Mouse (Mus musculus) stomach, embryonic 16.5 days (tissue): Measurements from ENCODE around the gene Homer2. TPM values are rescaled to one million over a fixed set of nuclear protein-coding genes. Genes with fewer than 3 reads are reported as not detected.

Experiments used
- ATAC-seq: fragments of 200-750 bp; cut with Nextera tagmentation; 2 replicates; pipeline ENCODE4 v1.8.0; 2017; ENCODE audit warnings: moderate number of reproducible peaks, moderate TSS enrichment; ENCODE audit not compliant: insufficient read depth, low FRiP score
- H3K27ac ChIP-seq: fragments of 300-500 bp; sonication (generic); 2 replicates; pipeline ENCODE4 v1.5.1; 2014; ENCODE audit warnings: low read length
- H3K27me3 ChIP-seq: fragments of 300-500 bp; sonication (generic); 2 replicates; pipeline ENCODE4 v1.6.1; 2014; ENCODE audit warnings: low read length, control low read depth, mixed read lengths; ENCODE audit not compliant: control insufficient read depth, insufficient read depth
- H3K36me3 ChIP-seq: fragments of 300-500 bp; sonication (generic); 2 replicates; pipeline ENCODE4 v1.6.1; 2014; ENCODE audit warnings: low read length; ENCODE audit not compliant: control insufficient read depth, insufficient read depth
- H3K4me1 ChIP-seq: fragments of 300-500 bp; sonication (generic); 2 replicates; pipeline ENCODE4 v1.6.1; 2014; ENCODE audit warnings: low read length, control low read depth, mixed read lengths; ENCODE audit not compliant: control insufficient read depth, insufficient read depth
- H3K4me2 ChIP-seq: fragments of 300-500 bp; sonication (generic); 2 replicates; pipeline ENCODE4 v1.6.1; 2014; ENCODE audit warnings: low read depth, low read length, mixed read lengths
- H3K4me3 ChIP-seq: fragments of 300-500 bp; sonication (generic); replicated peaks from 2 replicates; pipeline ENCODE4 v1.5.1; 2014; ENCODE audit warnings: mild to moderate bottlenecking, low read length
- H3K9ac ChIP-seq: fragments of 300-500 bp; sonication (generic); 2 replicates; pipeline ENCODE4 v1.6.1; 2014; ENCODE audit warnings: low read length
- H3K9me3 ChIP-seq: fragments of 300-500 bp; sonication (generic); replicated peaks from 2 replicates; pipeline ENCODE4 v1.6.1; 2016; ENCODE audit warnings: low read length, control low read depth; ENCODE audit not compliant: control insufficient read depth
- WGBS: fragments of 180-500 bp; shearing (Covaris S2); extraction: QIAGEN DNeasy Blood & Tissue Kit; methylation state at CpG from one replicate; pipeline ENCODE4 v1.1.7; 2014; 5-methylcytosine and 5-hydroxymethylcytosine counted together
- polyA plus RNA-seq: library from polyadenylated mRNA; unstranded; fragments of >200 nt; fragmentation: Nextera tagmentation; extraction: Ambion mirVana; gene quantifications from 2 replicates; pipeline ENCODE4 v1.2.1, GENCODE M21; 2015

Homer2 gene
- polyA plus RNA-seq, 1 experiment from 2014 or later: 33.3 TPM

GRCm38 (mm10) chr7:81566892-81567291 is 140.4 kb downstream of the Homer2 start, which contains the start of gene Fsd2:
Gene Fsd2 (minus strand): TSS chr7:81566944.
- Histone ChIP-seq H3K4me3 (no peak within 1 kb of the TSS), H3K9ac (no peak within 1 kb of the TSS), H3K4me1 (no peaks in the 10 kb centered on the region), H3K27me3 (no peaks in the 10 kb centered on the region), H3K4me2 (no peak within 1 kb of the TSS), H3K36me3 (no peaks in the 10 kb centered on the region), H3K9me3 (no peaks in the 10 kb centered on the region), H3K27ac (no peak within 1 kb of the TSS)
- no peak for ATAC-seq
- WGBS: 81% methylated on average over 9 of the region's 9 CpGs

GRCm38 (mm10) chr7:81566332-81566731 is 141.0 kb downstream of the Homer2 start:
- no peak for ATAC-seq
- WGBS: 74% methylated on average over 4 of the region's 4 CpGs
- Histone ChIP-seq H3K27me3 (no peaks in the 10 kb centered on the region), H3K36me3 (no peaks in the 10 kb centered on the region), H3K27ac (no peak overlapping the region), H3K9me3 (no peaks in the 10 kb centered on the region), H3K4me2 (no peak overlapping the region), H3K4me3 (no peak overlapping the region), H3K9ac (no peak overlapping the region), H3K4me1 (no peaks in the 10 kb centered on the region)

GRCm38 (mm10) chr7:81565381-81566055 is 141.8 kb downstream of the Homer2 start:
- H3K27ac ChIP-seq: no peak overlapping the region
- H3K4me3 ChIP-seq: no peak overlapping the region
- H3K4me1 ChIP-seq: no peaks in the 10 kb centered on the region
- H3K4me2 ChIP-seq: no peak overlapping the region
- WGBS: 52% methylated on average over 7 of the region's 7 CpGs
- H3K36me3 ChIP-seq: no peaks in the 10 kb centered on the region
- no peaks in the 10 kb centered on the region for H3K27me3 ChIP-seq
- no peaks in the 10 kb centered on the region for H3K9me3 ChIP-seq
- no peak overlapping the region for H3K9ac ChIP-seq
- no peak for ATAC-seq

DNA sequence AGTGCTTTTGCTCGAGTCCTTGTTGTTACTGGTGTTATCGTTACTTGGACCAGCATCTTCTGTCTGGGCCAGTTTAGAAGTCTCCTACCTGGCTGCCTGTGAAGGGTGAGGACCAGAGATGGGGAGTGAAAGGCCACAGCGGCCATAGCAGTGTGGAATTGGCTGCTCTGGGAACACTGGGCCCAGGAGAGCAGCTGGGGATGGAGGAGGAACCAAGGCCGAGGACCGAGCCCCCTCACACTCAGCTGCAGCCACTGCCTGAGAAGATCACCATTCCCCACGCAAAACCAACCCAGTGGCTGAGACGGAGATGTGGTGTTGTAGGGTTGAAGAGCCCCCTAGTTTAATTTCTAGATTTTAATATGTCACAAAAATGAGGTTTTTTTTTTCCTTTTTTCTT is 142.6 kb downstream of the Homer2 start:
- 81% methylated on average over 7 of the region's 7 CpGs for WGBS
- no peak for ATAC-seq
- H3K4me3 ChIP-seq: no peak overlapping the region

DNA sequence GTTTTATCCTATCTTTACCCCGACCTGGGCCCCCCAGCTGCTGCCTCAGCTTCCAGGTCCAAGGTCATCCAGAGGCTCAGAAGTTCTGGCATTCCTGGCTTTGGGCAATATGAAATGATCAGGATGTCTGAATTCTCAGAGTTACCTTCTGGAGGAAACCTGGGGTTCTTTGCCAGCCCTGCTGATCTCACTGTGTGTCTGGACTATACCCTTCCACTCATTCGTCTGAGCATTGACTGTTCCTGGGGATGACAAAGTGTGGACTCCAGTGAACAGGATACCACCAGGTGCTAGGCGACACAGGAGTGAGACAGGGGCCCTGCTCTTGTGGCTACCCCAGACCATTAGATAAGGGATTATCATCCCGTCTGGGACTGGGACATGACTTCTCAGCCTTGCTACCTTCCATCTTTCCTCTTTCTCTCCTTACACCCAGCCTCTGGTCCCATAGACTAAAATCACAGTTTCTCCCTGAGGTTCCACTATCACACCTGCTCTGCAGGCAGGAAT is 143.8 kb downstream of the Homer2 start:
- no peak overlapping the region for H3K9ac ChIP-seq
- H3K4me1 ChIP-seq: no peaks in the 10 kb centered on the region
- no peak overlapping the region for H3K4me3 ChIP-seq
- no peak overlapping the region for H3K27ac ChIP-seq
- no peak overlapping the region for H3K4me2 ChIP-seq
- H3K36me3 ChIP-seq: no peaks in the 10 kb centered on the region
- no peak for ATAC-seq
- 68% methylated on average over 4 of the region's 4 CpGs for WGBS
- no peaks in the 10 kb centered on the region for H3K9me3 ChIP-seq
- no peaks in the 10 kb centered on the region for H3K27me3 ChIP-seq

More for the DNA sequence above, 142.6 kb downstream of the Homer2 start:
- no peaks in the 10 kb centered on the region for H3K4me1 ChIP-seq
- no peak overlapping the region for H3K27ac ChIP-seq
- no peaks in the 10 kb centered on the region for H3K27me3 ChIP-seq
- no peak overlapping the region for H3K4me2 ChIP-seq
- H3K9ac ChIP-seq: no peak overlapping the region
- no peaks in the 10 kb centered on the region for H3K9me3 ChIP-seq
- no peaks in the 10 kb centered on the region for H3K36me3 ChIP-seq

DNA sequence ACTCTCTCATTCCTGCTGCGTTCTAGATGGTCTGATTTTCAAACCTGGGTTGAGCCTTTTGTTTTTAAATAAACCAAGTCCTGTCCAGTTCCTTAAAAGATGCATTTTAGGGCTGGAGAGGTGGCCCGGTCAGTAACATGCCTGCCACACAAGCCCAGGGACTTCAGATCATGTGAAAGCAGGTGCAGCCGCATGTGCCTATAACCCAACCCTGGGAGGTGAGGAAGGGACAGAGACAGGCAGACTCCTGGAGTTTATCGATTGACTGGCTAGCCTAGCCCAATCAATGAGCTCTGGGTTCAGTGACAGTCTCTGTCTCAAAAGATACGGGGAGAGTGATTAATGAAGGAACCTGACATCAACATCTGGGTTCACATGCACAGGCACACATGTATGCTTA is 146.1 kb downstream of the Homer2 start:
- Histone ChIP-seq H3K4me1 (no peaks in the 10 kb centered on the region), H3K27ac (no peak overlapping the region), H3K36me3 (no peaks in the 10 kb centered on the region), H3K27me3 (no peaks in the 10 kb centered on the region), H3K4me3 (no peak overlapping the region), H3K9me3 (no peaks in the 10 kb centered on the region), H3K4me2 (no peak overlapping the region), H3K9ac (no peak overlapping the region)
- ATAC-seq: no peak
- WGBS: 58% methylated on average over 5 of the region's 5 CpGs

- no peak overlapping the region for H3K27ac ChIP-seq
- no peaks in the 10 kb centered on the region for H3K36me3 ChIP-seq
- ATAC-seq: no peak
- WGBS: 60% methylated on average over 8 of the region's 8 CpGs
- no peak overlapping the region for H3K9ac ChIP-seq
- no peaks in the 10 kb centered on the region for H3K9me3 ChIP-seq
- H3K4me1 ChIP-seq: no peaks in the 10 kb centered on the region
- no peak overlapping the region for H3K4me3 ChIP-seq
- no peaks in the 10 kb centered on the region for H3K27me3 ChIP-seq
- H3K4me2 ChIP-seq: no peak overlapping the region
Measured at GRCm38 (mm10) chr7:81560101-81561049, 147.0 kb downstream of the Homer2 start.

- no peak overlapping the region for H3K4me3 ChIP-seq
- H3K4me1 ChIP-seq: no peaks in the 10 kb centered on the region
- H3K36me3 ChIP-seq: no peaks in the 10 kb centered on the region
- ATAC-seq: no peak
- 87% methylated on average over 14 of the region's 14 CpGs for WGBS
- H3K27ac ChIP-seq: no peak overlapping the region
- H3K27me3 ChIP-seq: no peaks in the 10 kb centered on the region
- no peak overlapping the region for H3K4me2 ChIP-seq
- no peak overlapping the region for H3K9ac ChIP-seq
- H3K9me3 ChIP-seq: no peaks in the 10 kb centered on the region
Measured at GRCm38 (mm10) chr7:81559231-81559980, 147.9 kb downstream of the Homer2 start.
